Mouse (Mus musculus): ENCODE data around the gene Igfbp1.
A peak's percentile ranks its signal among the peaks of the same experiment; 100 is the strongest.

Igfbp1 gene

GRCm38 (mm10) chr11:7197491-7197941 is at the start of gene Igfbp1:
TSS of gene Igfbp1 (plus strand) at chr11:7197782.
- no peak for DNase-seq (ENCODE audit: inconsistent ontology term)

- DNase-seq (ENCODE audit: inconsistent ontology term), result no peak
These were observed 49.6 kb upstream of the Igfbp1 start for GRCm38 (mm10) chr11:7147945-7148344.

- DNase-seq (ENCODE audit: inconsistent ontology term), result no peak
These were observed 48.1 kb upstream of the Igfbp1 start for GRCm38 (mm10) chr11:7149471-7149870.

GRCm38 (mm10) chr11:7150511-7150910 is 47.1 kb upstream of the Igfbp1 start:
- DNase-seq (ENCODE audit: inconsistent ontology term), result no peak

- DNase-seq (ENCODE audit: inconsistent ontology term), result no peak
These were observed 45.2 kb upstream of the Igfbp1 start for GRCm38 (mm10) chr11:7152371-7152770.

GRCm38 (mm10) chr11:7153081-7153480 is 44.5 kb upstream of the Igfbp1 start:
- no peak for DNase-seq (ENCODE audit: inconsistent ontology term)

GRCm38 (mm10) chr11:7156427-7156826 is 41.2 kb upstream of the Igfbp1 start:
- no peak for DNase-seq (ENCODE audit: inconsistent ontology term)

- DNase-seq (ENCODE audit: inconsistent ontology term), result no peak
These were observed 39.4 kb upstream of the Igfbp1 start for GRCm38 (mm10) chr11:7158196-7158595.

GRCm38 (mm10) chr11:7160146-7160545 is 37.4 kb upstream of the Igfbp1 start:
- DNase-seq (ENCODE audit: inconsistent ontology term), result peak; percentile 51

GRCm38 (mm10) chr11:7160637-7161101 is 36.9 kb upstream of the Igfbp1 start:
- DNase-seq (ENCODE audit: inconsistent ontology term), result peak; percentile 49

- DNase-seq (ENCODE audit: inconsistent ontology term), result no peak
These were observed 35.9 kb upstream of the Igfbp1 start for GRCm38 (mm10) chr11:7161502-7162174.

- no peak for DNase-seq (ENCODE audit: inconsistent ontology term)
These were observed 33.2 kb upstream of the Igfbp1 start for GRCm38 (mm10) chr11:7164416-7164815.

GRCm38 (mm10) chr11:7169645-7170044 is 27.9 kb upstream of the Igfbp1 start:
- DNase-seq (ENCODE audit: inconsistent ontology term), result peak; percentile 38

GRCm38 (mm10) chr11:7173664-7174063 is 23.9 kb upstream of the Igfbp1 start:
- no peak for DNase-seq (ENCODE audit: inconsistent ontology term)

GRCm38 (mm10) chr11:7178724-7179123 is 18.9 kb upstream of the Igfbp1 start:
- no peak for DNase-seq (ENCODE audit: inconsistent ontology term)

GRCm38 (mm10) chr11:7179276-7179675 is 18.3 kb upstream of the Igfbp1 start:
- no peak for DNase-seq (ENCODE audit: inconsistent ontology term)

GRCm38 (mm10) chr11:7182409-7183042 is 15.1 kb upstream of the Igfbp1 start:
- DNase-seq (ENCODE audit: inconsistent ontology term), result no peak

- no peak for DNase-seq (ENCODE audit: inconsistent ontology term)
These were observed 13.2 kb upstream of the Igfbp1 start for GRCm38 (mm10) chr11:7184420-7184819.

- no peak for DNase-seq (ENCODE audit: inconsistent ontology term)
These were observed 10.1 kb upstream of the Igfbp1 start for GRCm38 (mm10) chr11:7187472-7187871.

- DNase-seq (ENCODE audit: inconsistent ontology term), result no peak
These were observed 9.1 kb upstream of the Igfbp1 start, which contains the start of gene Gm11985 for GRCm38 (mm10) chr11:7188469-7188868. TSS of gene Gm11985 (minus strand) at chr11:7188569.

GRCm38 (mm10) chr11:7192710-7193109 is 4.9 kb upstream of the Igfbp1 start:
- DNase-seq (ENCODE audit: inconsistent ontology term), result no peak

GRCm38 (mm10) chr11:7193134-7193533 is 4.4 kb upstream of the Igfbp1 start:
- DNase-seq (ENCODE audit: inconsistent ontology term), result no peak

Measured in Muller cell, postnatal 12 days (primary cell).